Mouse (Mus musculus): ENCODE results near the gene Tmcc2.

DNA sequence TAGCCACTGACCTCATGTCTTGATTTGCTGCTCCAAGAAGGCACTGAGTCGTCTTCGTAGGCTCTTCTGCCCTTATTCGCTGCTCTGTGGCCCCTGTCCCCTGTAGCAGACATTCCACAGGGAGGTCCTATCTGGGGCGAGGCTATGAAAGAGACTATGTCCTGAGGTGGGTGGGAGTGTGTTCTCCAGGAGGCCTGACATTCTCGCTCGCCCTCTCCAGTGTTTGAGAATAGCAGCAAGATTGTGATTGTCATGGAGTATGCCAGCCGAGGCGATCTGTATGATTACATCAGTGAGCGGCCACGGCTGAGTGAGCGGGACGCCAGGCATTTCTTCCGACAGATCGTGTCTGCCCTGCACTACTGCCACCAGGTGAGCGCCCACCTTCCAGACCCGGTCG lies 63.6 kb downstream of the Tmcc2 start:
- no peak for TF ChIP-seq ZC3H11A (IDR thresholded peaks at IDR 0.05; ENCODE audit: low read depth, low read length)
- TF ChIP-seq GATA1 (IDR thresholded peaks at IDR 0.05; ENCODE audit: low read depth, low read length), result no peak
- TF ChIP-seq CTCF (IDR thresholded peaks at IDR 0.05 in 2 of 3, conservative IDR thresholded peaks at IDR 0.05 in 1 of 3; ENCODE audit: control insufficient read depth in 1 of 3, insufficient read depth in 1 of 3, low read depth in 2 of 3, low read length in 3 of 3, poor library complexity in 1 of 3, severe bottlenecking in 1 of 3), result no peak
- no peak for TF ChIP-seq MEF2A (IDR thresholded peaks at IDR 0.05; ENCODE audit: extremely low read depth, insufficient replicate concordance, low read depth, low read length, poor library complexity, severe bottlenecking)
- no peak for TF ChIP-seq CHD1 (IDR thresholded peaks at IDR 0.05; ENCODE audit: low read depth, low read length)
- TF ChIP-seq POLR2A (IDR thresholded peaks at IDR 0.05; ENCODE audit: control insufficient read depth in 1 of 2, insufficient read depth in 1 of 2, low read depth in 1 of 2, low read length in 2 of 2, poor library complexity in 1 of 2), result no peak
- no peak for TF ChIP-seq NELFE (IDR thresholded peaks at IDR 0.05; ENCODE audit: low read depth, low read length)
- no peak for TF ChIP-seq ELF1 (IDR thresholded peaks at IDR 0.05; ENCODE audit: low read depth, low read length)
- no peak for TF ChIP-seq POLR2AphosphoS2 (IDR thresholded peaks at IDR 0.05; ENCODE audit: low read length)
- TF ChIP-seq E2F4 (IDR thresholded peaks at IDR 0.05; ENCODE audit: borderline replicate concordance, low read depth, low read length), result no peak

Measured in MEL (cell line).